Mouse (Mus musculus): Measurements from ENCODE around the gene Gjb5. TPM values are rescaled to one million over a fixed set of nuclear protein-coding genes. Genes with fewer than 3 reads are reported as not detected.

The Gjb5 gene
- polyA plus RNA-seq, 1 experiment from 2014 or later = not detected

DNA sequence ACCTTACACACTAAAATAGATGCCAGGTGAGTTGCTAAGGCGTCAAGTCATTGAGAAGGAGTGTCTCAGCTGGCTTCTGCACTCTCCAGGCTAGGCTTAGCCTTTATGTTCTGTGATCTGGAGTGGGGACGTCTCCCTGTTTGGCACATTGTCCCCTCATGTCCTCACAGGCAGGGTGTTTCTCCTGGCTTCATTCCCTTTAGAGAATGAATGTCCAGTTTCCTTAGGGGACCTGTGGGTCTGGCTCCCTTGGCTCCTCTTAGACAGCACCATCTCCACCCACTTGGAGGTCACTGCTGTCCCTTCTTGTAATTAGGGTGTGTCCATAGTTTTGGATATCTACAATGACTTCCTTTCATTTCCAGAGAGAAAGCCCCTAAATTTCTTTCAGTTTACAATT lies 51.1 kb downstream of the Gjb5 start:
- 72% methylated on average over 2 of the region's 2 CpGs for WGBS (ENCODE audit: missing documents)
- Histone ChIP-seq H3K79me2 (ENCODE audit: inconsistent target) (no peaks in the 10 kb centered on the region), H3K4me3 (ENCODE audit: inconsistent target) (no peak overlapping the region), H3K36me3 (ENCODE audit: inconsistent target) (no peaks in the 10 kb centered on the region), H3K27ac (no peak overlapping the region)

Other genes starting within 250 kb of the Gjb5 start
- 16.5 to 26.8 TPM (median 18.8 TPM) in 3 replicates for gene Tmem35b, start 234.5 kb downstream of the Gjb5 start, polyA plus RNA-seq (2018)
- not detected in 3 replicates for gene Dlgap3, start 189.0 kb downstream of the Gjb5 start, polyA plus RNA-seq (2018)
- 26.3 to 43.2 TPM (median 41.8 TPM) in 3 replicates for gene Smim12, start 114.4 kb downstream of the Gjb5 start, polyA plus RNA-seq (2018)
- gene Gja4, start 44.1 kb downstream of the Gjb5 start, polyA plus RNA-seq (2018) = not detected in 3 replicates
- gene Gjb3, start 27.3 kb downstream of the Gjb5 start, polyA plus RNA-seq (2018) = not detected in 3 replicates
- not detected in 3 replicates for gene Gjb4, start 4.1 kb downstream of the Gjb5 start, polyA plus RNA-seq (2018)